Mouse (Mus musculus) left cerebral cortex, adult 11 months (tissue): Measurements from ENCODE around the gene C1ql4.
"Not testable (repeated sequence)": the region's sequence is repeated elsewhere in the genome, so short reads cannot be mapped to it uniquely, and the experiment has no call there.

Experiments
- DNase-seq: peaks from one replicate; pipeline ENCODE4 v3.0.0; 2022; ENCODE audit warnings: low spot score

C1ql4 gene

GRCm38 (mm10) chr15:99098493-99098861 is 10.9 kb upstream of the C1ql4 start:
- no peak for DNase-seq

GRCm38 (mm10) chr15:99097840-99098492 is 10.3 kb upstream of the C1ql4 start:
- no peak for DNase-seq

- no peak for DNase-seq
These were observed 9.3 kb upstream of the C1ql4 start for GRCm38 (mm10) chr15:99096831-99097500.

GRCm38 (mm10) chr15:99096061-99096793 is 8.6 kb upstream of the C1ql4 start:
- DNase-seq = no peak

- no peak for DNase-seq
These were observed 7.7 kb upstream of the C1ql4 start for GRCm38 (mm10) chr15:99095356-99095755.

- DNase-seq = no peak
These were observed 7.1 kb upstream of the C1ql4 start for GRCm38 (mm10) chr15:99094631-99095270.

GRCm38 (mm10) chr15:99093291-99094258 is 6.0 kb upstream of the C1ql4 start:
- no peak for DNase-seq

- DNase-seq = no peak
These were observed 5.3 kb upstream of the C1ql4 start, which contains the start of gene Dnajc22 for GRCm38 (mm10) chr15:99092870-99093269. Dnajc22 (plus strand) TSS chr15:99093170.

GRCm38 (mm10) chr15:99089069-99089468 is 1.5 kb upstream of the C1ql4 start:
- DNase-seq = no peak

- DNase-seq = no peak
These were observed 675 bp upstream of the C1ql4 start for GRCm38 (mm10) chr15:99088292-99088691.

- DNase-seq = no peak
These were observed 1.6 kb downstream of the C1ql4 start for GRCm38 (mm10) chr15:99085997-99086396.

GRCm38 (mm10) chr15:99084618-99085017 is 3.0 kb downstream of the C1ql4 start:
- no peak for DNase-seq

GRCm38 (mm10) chr15:99083867-99084557 is 3.6 kb downstream of the C1ql4 start:
- no peak for DNase-seq

GRCm38 (mm10) chr15:99083258-99083657 is 4.4 kb downstream of the C1ql4 start:
- no peak for DNase-seq

- no peak for DNase-seq
These were observed 4.8 kb downstream of the C1ql4 start for GRCm38 (mm10) chr15:99082840-99083239.

GRCm38 (mm10) chr15:99082322-99082721 is 5.3 kb downstream of the C1ql4 start:
- no peak for DNase-seq

- no peak for DNase-seq
These were observed 7.8 kb downstream of the C1ql4 start for GRCm38 (mm10) chr15:99079804-99080203.

GRCm38 (mm10) chr15:99078181-99078910 is 9.3 kb downstream of the C1ql4 start:
- no peak for DNase-seq

GRCm38 (mm10) chr15:99076011-99076410 is 11.6 kb downstream of the C1ql4 start:
- DNase-seq = not testable (repeated sequence)
